9 mouse cellular contexts compared by ENCODE assay signal in genomic region chr10:122528973-122529703, GRCm38 (mm10).
DNase-seq lines count a peak whose midpoint lies in the region; ATAC-seq and TF ChIP-seq lines count a peak whose summit lies in the region.
"Had no signal": no experiment of that assay in that cellular context is flagged by ENCODE, and none has a peak within 500 bp of the region (broad histone marks: within the 10 kb centered on the region; RNA-seq: fewer than 3 reads in every experiment).

No protein-coding gene starts in this region.

- no peaks in the 10 kb centered on the region for H3K36me3 ChIP-seq in hindbrain, embryonic 14.5 days (replicated peaks; ENCODE audit: control insufficient read depth, insufficient read depth)
- H3K36me3 ChIP-seq in hindbrain, embryonic 10.5 days, result no peaks in the 10 kb centered on the region
- no peaks in the 10 kb centered on the region for H3K36me3 ChIP-seq in lung, postnatal 0 days (ENCODE audit: insufficient read depth, low read length)
- H3K36me3 ChIP-seq: liver, embryonic 13.5 days had no signal

- H3K9ac ChIP-seq in hindbrain, embryonic 14.5 days, result no peak overlapping the region
- no peak overlapping the region for H3K9ac ChIP-seq in lung, postnatal 0 days (replicated peaks; ENCODE audit: low read depth)
- H3K9ac ChIP-seq: liver, embryonic 13.5 days had no signal

- WGBS in hindbrain, embryonic 14.5 days, result 38% methylated on average over 4 of the region's 4 CpGs
- 46% methylated on average over 4 of the region's 4 CpGs for WGBS in hindbrain, embryonic 10.5 days
- 21% methylated on average over 4 of the region's 4 CpGs for WGBS in lung, postnatal 0 days

- TF ChIP-seq CTCF in lung, postnatal 0 days (IDR thresholded peaks at IDR 0.05), result peak; percentile 89

- H3K4me2 ChIP-seq in hindbrain, embryonic 14.5 days (replicated peaks), result no peak overlapping the region
- H3K4me2 ChIP-seq in lung, postnatal 0 days (replicated peaks; ENCODE audit: low read depth, low read length), result no peak overlapping the region
- H3K4me2 ChIP-seq: liver, embryonic 13.5 days had no signal

- no peak for ATAC-seq in hindbrain, embryonic 14.5 days (ENCODE audit: low FRiP score)
- no peak for ATAC-seq in lung, postnatal 0 days

- TF ChIP-seq EP300 in lung, postnatal 0 days (IDR thresholded peaks at IDR 0.05), result no peak

- H3K4me1 ChIP-seq in hindbrain, embryonic 14.5 days (replicated peaks; ENCODE audit: control insufficient read depth, insufficient read depth, low read length), result no peaks in the 10 kb centered on the region
- H3K4me1 ChIP-seq in hindbrain, embryonic 10.5 days (replicated peaks), result no peaks in the 10 kb centered on the region
- H3K4me1 ChIP-seq in lung, postnatal 0 days (ENCODE audit: insufficient read depth, low read depth, low read length), result no peaks in the 10 kb centered on the region
- H3K4me1 ChIP-seq: liver, embryonic 13.5 days had no signal

- no peak overlapping the region for H3K27ac ChIP-seq in hindbrain, embryonic 14.5 days
- no peak overlapping the region for H3K27ac ChIP-seq in hindbrain, embryonic 10.5 days
- H3K27ac ChIP-seq in lung, postnatal 0 days (ENCODE audit: low read length), result no peak overlapping the region
- H3K27ac ChIP-seq: liver, embryonic 13.5 days had no signal

- peak; percentile 84 for DNase-seq in hindbrain, embryonic 14.5 days (ENCODE audit: low spot score)
- DNase-seq in hindbrain, embryonic 10.5 days (ENCODE audit: low spot score), result no peak
- peak; percentile 76 for DNase-seq in 3T3-L1 (ENCODE audit: low read depth, low spot score)
- DNase-seq in CD4-positive helper T cell, adult 2 months (ENCODE audit: low read depth, low spot score), result peak; percentile 50
- DNase-seq in c-Kit-positive CD71-positive TER-119-positive erythroid progenitor cells, embryonic 14.5 days (ENCODE audit: low spot score), result peak; percentile 30
- DNase-seq in lung, postnatal 0 days (ENCODE audit: low spot score), result peak; percentile 77
- DNase-seq in right cerebral cortex, postnatal 25 days, result no peak
- DNase-seq in spleen, adult 12 weeks (ENCODE audit: low spot score), result no peak
- DNase-seq: liver, embryonic 13.5 days had no signal

- H3K9me3 ChIP-seq in hindbrain, embryonic 14.5 days (ENCODE audit: control insufficient read depth, low read length), result no peaks in the 10 kb centered on the region
- H3K9me3 ChIP-seq in hindbrain, embryonic 10.5 days, result no peaks in the 10 kb centered on the region
- no peaks in the 10 kb centered on the region for H3K9me3 ChIP-seq in lung, postnatal 0 days (ENCODE audit: low read length)
- H3K9me3 ChIP-seq: liver, embryonic 13.5 days had no signal

- H3K27me3 ChIP-seq in hindbrain, embryonic 14.5 days (ENCODE audit: control insufficient read depth, insufficient read depth, low read length), result no peaks in the 10 kb centered on the region
- H3K27me3 ChIP-seq in hindbrain, embryonic 10.5 days (ENCODE audit: insufficient read depth, poor library complexity, severe bottlenecking), result no peaks in the 10 kb centered on the region
- H3K27me3 ChIP-seq in lung, postnatal 0 days (replicated peaks; ENCODE audit: insufficient read depth, low read length), result no peaks in the 10 kb centered on the region
- H3K27me3 ChIP-seq: liver, embryonic 13.5 days had no signal

- no peak overlapping the region for H3K4me3 ChIP-seq in hindbrain, embryonic 14.5 days (replicated peaks; ENCODE audit: low read length)
- H3K4me3 ChIP-seq in hindbrain, embryonic 10.5 days, result no peak overlapping the region
- no peak overlapping the region for H3K4me3 ChIP-seq in lung, postnatal 0 days (ENCODE audit: low read depth, low read length)
- H3K4me3 ChIP-seq: liver, embryonic 13.5 days had no signal

Comparison
In these comparisons a context has a peak if more than half of its experiments do, and no peak if none do; other contexts are left out.
1. DNase-seq: peak in hindbrain, embryonic 14.5 days (single experiment), 3T3-L1 (single experiment), CD4-positive helper T cell, adult 2 months (single experiment), c-Kit-positive CD71-positive TER-119-positive erythroid progenitor cells, embryonic 14.5 days (single experiment) and lung, postnatal 0 days (single experiment); none in hindbrain, embryonic 10.5 days (single experiment), right cerebral cortex, postnatal 25 days (single experiment) and spleen, adult 12 weeks (single experiment).